Mouse (Mus musculus) lung, postnatal 4 days (tissue): ENCODE data around the gene Aasdh.

Experiments
- DNase-seq, 2 experiments: peaks; one replicate each; pipeline ENCODE4 v3.0.0; 2021

The Aasdh gene

DNA sequence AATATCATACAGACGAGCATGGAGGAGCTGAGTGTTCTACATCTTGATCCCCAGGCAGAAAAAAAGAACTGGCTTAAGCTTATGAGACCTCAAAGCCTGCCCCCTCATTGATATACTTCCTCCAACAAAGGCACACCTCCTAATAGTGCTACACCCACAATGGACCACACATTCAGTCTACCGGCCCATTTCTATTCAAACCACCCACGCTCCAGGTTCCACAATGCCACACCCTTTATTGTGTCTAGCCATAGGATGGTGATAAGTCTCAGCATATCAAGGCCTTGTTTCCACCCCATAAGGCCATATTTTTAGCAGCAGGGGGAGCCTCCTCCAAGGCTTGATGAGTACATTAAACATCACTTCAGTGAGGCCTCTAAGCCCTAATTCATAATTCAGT is 5.5 kb upstream of the Aasdh start:
- no peak for DNase-seq

DNA sequence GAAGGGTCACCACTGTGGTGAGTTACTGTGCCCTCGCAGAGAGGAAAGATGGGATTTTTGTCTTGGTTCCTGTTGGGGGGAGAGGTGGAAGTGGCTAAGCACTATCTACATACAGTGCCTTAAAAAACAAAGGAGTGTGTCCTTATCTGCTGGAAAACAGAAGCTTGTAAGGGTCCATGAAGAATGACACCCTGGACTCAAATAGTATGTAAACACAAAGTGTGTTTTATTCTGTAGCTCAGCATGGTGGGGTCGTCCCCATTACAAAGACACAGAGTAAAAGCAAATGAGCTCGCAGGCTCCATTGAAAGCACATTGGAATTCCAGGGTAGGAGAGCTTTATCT is 813 bp upstream of the Aasdh start:
- no peak for DNase-seq

DNA sequence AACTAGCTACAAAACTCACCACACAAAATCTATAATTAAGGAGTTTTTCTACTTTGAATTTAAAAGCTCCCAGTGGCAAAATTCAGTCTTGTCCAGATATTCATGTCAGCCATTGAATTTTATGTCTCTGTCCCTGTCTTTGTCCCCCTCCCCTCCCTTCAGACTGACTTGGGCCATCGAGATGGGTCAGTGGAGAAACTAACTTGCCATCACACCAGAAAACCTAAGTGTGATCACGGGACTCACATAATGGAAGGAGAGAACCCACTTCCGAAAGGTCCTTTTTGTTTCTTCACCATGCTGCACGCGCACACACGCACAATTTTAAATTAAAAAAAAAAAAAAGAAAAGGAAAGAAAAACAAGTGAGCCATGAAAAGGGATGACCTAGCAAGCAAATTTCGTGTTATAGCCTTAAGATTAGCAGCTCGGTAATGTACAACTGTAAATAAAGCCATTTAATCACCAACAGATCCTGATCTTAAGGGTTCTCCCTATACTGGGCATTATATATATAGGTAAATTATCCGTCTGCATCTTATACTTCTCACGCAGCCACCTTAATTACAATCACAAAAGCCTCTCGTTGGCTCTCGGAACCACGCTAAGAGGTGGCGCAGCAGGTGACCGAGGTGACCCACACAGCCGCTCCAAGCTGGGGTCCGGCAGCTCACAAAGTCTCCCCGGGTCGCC is 455 bp downstream of the Aasdh start:
- DNase-seq = peak in 1 of 2 experiments; percentile 7

DNA sequence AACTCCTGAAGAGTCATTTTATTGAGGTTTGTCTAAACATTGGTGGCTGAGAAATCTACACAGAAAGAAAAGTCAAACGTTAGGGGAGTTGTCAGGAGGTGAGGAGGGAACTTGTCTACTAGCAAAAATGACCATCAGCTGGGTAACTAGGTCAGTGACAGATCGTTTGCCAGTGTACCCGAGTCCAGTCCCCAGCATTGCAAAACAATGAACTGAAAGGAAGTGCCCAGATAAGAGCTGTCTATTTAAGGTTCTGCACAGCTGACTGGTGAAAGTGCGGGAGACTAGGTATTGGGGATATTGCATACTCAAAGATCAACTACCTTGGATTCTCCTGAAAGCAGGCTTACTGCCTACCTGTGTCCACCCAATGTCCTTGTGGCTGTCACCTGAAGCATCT is 3.2 kb downstream of the Aasdh start:
- DNase-seq = no peak

DNA sequence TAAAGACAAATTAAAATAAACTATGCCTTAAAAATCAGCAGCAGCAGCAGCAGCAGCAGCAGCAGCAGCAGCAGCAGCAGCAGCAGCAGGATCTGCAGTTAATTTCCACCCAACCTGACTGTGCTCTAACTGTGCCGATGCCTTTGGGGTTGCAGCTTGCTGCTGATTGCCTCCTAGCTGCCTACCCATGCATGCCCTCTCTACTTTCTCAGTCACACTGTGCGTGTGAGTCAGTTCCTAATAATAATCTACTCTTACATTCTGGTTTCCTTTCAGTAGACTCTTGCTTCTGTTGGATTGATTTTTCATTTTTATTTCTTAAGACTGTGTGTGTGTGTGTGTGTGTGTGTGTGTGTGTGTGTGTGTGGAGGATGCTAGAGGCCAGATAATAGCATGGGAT is 12.2 kb downstream of the Aasdh start:
- DNase-seq = no peak

DNA sequence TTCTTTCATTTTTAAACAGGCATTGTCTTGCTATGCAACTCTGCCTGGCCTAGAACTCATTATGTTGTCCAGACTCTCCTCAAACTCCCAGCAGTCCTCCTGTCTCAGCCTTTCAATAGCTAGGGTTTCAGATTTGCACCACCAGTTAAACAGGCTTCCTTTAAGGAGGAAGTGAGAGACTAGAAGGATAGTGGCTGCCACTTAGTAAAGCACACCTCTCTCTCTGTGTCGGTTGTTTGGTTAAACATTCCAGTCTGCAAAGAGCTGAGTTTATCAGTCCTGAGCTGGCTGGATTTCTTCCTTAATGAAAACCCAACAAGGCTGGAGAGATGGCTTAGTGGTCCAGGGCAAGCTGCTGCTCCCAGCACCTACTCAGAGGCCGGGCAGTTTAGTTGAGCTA is 12.7 kb downstream of the Aasdh start:
- no peak for DNase-seq

DNA sequence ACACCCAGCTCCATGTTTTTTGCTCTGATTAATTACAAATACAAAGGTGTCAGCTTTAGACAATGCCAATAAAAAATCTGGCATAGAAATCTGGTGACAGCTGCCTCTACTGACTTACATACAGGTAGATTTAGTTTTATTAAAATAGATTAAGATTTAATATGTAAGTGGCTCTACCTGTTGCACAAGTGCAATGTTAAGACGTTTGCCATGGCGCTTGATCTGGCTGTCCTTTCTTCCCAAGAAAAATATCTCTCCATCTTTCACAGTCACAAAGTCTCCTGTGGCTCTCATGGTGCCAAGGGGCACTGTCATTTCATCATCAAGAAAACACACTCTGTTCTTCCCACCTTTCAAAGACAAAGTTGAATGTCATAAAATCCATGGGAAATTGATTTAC is 18.3 kb downstream of the Aasdh start:
- no peak for DNase-seq

DNA sequence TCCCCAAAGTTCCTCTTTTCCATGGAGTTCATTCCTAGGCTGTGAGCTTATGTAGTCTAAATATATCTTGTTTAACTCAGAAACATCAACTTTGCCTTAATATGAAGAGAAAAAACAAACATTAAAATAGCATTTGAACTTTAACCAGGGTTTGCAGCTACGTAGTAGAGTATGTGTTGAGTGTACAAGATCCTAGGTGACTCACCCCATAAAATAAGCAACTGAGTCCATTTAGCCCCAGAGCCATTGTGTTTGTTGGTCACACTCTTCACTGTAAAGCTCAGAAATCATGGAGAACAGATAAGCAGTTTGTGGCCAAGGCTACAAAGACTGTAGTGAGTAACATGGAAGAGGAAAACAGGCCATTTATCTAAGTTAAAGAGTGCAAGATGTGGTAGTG is 21.2 kb downstream of the Aasdh start:
- DNase-seq = no peak

DNA sequence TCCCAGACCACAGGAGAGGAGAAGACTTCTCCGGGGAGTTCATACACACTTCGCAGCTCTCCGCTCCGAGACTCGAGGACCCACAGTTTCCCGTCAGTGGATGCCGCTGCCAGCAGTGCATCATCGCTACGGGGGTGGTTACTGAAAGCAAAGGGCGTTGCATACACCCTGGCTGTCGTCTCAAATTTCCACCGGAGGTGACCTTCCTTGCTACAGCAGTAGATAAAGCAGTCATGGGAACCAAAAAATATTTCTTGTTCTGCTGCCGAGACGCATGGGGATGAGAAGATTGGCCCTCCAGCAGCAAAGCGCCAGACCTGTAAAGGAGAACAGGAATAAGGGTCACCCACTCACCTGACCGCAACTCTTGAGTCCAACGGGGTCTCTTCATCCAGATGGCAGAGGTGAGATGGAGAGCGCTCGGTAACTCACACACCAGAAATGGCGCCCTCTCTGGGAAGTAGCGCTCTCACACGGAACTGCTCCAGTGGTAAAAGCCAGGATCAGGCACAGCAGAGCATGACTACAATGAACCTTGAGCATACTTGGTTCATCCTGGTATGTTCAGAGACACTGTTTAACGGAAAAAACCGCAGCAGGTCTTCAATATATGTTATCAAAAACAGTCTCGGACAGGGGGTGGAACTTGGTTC is 29.1 kb downstream of the Aasdh start:
- DNase-seq = no peak

DNA sequence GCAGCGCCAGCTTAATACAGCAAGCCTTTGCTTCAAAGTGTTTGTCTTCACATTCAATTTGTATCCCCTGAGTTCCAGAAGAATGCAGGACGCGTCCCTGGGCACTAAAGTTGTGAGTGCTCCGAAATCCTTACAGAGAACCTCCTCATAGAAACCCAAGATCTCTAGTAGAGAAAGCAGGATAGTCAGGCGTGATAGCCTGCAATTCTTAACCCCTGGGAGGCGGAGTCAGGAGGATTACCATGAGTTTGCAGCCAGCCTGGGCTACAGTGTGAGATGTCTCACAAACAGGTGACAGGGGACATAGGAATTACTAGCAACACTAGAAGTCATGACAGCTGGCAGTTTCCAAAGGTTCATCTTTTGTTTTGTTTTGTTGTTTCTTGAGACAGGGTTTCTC is 35.8 kb downstream of the Aasdh start:
- DNase-seq = no peak

DNA sequence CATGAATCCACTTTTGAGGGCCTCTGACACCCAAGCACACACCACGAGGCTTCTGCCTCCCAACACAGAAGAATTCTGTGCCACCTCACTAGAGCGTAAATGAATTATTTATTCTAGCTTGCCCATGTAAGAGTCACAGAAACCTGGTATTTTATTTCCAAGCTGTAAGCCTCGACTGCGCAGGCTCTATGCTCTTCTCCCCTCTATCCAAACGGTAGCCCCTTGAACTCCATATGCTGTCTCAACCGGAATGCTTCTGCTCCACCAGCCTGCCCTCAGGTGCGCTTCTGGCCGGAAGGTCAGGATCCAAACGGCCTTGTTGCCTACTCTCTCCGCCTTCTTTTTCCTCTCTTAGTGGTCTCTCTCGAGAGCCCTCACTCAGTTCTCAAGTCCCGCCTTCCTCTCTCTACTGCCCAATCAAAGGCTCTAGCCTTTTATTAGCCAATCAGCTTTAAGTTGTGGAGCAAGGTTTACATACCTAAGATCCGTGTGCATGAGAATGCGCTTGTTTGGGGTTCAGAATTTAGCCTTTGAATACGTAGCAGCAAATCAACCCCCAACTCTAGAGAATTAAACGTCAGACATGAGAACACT is 36.5 kb downstream of the Aasdh start:
- DNase-seq = peak in 1 of 2 experiments; percentile 60

DNA sequence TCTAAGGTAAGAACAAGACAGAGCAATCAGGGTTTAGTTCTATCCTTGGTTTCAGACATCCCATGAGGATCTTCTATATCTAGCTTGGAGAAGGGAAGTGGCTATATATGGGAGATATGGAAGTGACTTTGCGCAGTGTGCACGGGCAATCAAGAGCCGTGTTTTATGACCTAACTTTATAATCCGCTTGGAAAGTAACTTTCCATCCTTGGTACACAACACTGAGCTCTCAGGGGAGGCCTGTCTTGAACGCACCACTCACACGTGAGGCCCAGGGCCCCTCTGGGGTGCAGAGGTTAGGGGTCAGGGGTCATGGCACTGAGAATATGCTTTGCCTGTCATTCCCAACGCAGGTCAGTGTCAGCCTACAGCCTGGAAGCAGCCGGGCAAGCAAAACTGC is 38.5 kb downstream of the Aasdh start:
- DNase-seq = no peak

DNA sequence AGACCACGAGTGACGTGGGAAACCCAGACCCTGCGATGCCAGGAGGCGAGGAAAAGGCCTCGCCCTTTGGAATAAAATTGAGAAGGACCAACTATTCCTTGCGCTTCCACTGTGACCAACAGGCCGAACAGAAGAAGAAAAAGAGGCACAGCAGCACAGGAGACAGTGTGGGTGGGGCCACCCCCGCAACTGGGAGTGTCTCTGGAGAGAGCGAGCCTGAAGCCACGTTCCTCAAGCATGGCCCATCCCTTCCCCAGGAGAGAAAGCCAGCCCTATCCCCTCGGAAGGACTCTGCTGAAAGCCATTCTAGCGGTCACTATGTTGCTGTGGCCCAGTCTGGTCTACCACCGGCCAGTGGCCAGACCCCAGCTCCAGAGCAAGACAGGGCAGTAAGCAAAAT is 46.9 kb downstream of the Aasdh start:
- no peak for DNase-seq

DNA sequence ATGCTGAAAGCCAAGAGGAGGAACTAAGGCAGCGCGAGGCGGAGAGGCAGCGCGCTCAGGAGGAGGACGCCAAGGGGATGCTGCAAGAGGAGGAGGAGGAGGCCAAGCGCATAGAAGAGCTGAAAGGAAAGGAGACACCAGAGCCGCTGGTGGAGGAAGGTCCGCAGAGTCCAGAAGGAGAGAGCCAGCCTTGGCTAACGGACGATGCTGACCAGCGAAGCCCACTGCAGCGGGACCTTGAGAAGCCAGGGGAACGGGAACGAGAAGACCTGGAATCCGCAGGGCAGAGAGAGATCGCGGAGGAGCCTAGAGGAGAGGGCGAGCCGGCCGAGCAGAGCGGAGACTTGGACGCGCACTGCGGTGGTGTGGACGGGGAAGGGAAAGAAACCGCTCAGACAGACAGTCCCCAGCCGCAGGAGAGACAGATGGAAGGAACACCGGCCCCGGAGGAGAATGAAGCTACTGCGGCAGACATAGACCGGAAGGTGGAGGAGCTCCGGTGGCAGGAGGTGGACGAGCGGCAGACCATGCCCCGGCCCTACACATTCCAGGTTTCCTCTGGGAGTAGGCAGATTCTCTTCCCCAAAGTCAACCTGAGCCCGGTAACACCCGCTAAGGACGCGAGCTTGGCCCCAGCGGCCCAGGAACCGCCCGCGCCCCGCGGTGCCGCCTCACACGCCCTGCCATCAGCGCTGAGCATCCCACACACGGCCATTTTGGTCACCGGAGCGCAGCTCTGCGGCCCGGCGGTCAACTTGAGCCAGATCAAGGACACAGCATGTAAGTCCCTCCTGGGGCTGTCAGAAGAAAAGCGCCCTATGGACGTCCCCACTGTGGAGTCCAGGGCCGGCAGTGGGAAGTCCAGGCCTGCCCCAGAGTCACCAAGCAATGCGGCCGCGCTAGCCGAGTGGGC is 48.0 kb downstream of the Aasdh start:
- no peak for DNase-seq

DNA sequence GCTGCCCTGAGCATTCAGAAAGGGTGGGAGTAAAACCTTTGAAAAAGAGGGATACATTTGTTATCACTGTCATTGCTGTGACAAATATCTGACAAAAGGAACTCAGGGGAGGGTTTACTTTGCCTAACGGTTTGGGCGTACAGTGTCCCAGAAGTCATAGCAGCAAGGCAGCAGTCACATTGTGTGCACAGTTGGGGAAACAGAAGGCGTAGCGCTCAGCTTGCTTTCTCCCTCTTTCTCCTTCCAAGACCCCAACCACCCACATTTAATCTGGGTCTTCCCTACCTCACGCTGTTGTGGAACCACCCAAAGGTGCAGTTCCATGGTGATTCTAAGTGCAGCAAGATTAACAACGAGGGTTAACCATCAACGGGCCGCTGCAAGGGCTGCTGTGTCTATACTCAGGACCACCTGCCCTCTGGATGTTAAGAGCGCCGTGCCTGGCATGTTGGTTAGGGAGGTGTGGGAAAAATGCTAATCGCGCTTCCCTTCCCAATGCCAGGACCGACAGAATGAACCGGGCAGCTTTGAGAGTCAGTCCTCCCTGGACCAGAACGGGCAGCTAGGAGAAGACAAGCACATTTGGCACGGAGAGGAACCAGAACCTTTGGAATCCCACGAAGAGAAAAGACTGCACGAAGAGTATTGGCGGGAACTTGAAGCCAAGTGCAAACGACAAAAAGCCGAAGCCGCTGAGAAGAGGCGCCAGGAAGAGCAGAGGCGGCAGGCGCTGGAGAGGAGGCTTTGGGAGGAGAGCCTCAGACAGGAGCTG is 49.3 kb downstream of the Aasdh start:
- DNase-seq = no peak

DNA sequence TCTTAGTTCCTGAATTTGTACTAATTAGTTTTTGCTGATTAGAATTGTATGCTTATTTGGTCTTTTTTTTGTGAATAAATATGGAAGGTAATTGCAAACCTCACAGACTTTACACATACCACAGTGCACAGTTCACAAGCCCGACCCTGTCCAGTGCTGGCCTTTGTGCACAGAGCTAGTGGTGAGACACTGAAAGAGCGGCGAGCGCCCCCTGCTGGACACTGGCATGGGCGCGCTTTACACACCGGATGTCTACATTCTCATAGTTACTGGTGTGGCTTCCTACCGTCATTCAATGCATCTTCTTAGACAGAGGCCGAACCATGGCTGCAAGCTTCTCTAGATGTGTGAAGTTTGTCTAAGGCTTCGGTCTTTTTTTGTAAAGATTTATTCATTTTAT is 51.8 kb downstream of the Aasdh start:
- DNase-seq = peak; percentile 83 to 85

DNA sequence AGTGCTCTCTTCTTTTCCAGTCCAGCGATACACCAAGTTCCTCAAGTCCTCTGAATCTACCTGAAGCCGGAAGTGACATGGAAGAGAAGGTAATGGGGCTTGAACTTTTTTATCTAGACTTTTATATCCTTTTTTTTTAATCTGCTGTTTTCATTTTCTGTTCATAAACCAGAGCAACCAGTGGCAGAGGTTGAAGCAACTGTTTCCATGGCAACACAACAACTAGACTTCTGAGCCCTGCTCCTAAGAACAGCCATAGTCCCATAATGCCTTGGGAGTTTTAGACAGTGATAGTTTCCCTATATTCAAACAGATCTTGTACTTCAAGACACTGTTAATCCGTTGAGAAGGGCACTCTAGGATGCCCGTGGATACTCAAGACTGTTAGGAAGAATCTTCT is 54.0 kb downstream of the Aasdh start:
- DNase-seq = no peak

DNA sequence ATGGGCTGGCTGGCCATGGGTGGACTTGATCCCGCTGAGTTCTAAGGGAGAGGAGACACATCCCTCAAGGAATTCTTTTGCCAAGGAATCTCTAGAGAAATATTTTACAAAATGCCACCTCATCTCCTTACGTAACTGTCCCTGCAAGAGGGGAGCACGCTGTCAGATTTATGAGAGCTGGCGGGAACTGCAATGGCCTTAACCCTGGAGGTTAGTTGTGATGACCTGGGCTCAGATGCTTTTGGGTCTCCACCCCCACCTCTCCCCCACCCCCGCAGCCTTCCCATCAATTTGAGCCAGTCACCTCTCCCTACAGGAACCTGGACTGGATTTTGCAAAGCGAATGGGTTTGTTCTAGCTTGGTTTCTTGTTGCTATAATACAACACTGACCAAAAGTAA is 58.2 kb downstream of the Aasdh start:
- no peak for DNase-seq

DNA sequence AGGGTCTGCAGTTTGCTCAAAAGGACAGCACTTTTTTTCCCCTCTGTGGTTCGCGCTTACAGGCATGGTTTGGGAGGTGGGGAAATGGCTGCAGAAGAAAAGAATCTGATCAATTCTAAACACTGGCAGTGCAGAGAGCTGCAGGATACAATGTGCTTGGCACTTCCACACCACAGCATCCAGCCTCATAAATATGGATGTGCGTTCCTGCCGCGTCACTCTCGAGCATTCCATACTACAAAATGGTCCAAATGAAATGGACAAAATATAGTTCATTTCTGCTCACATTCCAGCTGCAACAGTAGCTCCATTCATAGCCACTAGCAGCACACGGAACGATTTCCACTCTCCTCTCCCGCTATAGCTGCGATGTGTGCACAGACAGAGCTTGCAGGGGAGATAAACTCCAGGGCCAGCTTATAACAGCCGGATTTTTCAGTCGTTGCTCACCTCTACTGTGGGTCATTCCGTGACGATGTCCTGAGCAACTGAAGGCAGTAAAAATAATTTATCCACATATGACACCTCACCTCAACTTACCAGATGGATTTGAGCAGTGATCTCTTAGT is 60.6 kb downstream of the Aasdh start:
- no peak for DNase-seq

DNA sequence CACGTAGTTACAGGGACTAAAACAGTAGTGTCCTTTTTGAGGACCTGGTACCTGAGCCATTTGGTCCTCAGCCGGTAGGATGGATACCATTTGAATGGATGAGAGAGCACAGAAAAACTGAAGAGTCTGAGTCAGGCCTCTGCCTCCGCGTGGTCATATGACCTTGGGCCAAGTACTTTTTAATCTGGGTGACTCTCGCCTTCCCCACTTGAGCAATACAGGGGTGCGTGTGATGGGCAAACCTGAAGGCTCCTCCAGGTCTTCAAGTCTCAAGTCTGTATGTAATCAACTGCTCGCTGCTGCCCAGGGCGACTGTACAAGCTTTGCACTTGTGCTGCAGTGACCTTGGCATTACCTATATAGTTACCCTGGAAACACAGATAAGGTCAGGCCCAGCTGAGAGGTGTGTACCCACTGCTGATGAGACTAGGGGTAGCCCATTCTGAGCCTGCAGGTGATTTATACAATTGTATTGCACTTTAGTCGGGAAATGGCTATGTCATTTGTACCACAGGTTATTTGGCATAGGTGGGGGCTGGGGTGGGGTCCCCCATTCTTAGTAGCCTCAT is 61.4 kb downstream of the Aasdh start:
- DNase-seq = no peak

DNA sequence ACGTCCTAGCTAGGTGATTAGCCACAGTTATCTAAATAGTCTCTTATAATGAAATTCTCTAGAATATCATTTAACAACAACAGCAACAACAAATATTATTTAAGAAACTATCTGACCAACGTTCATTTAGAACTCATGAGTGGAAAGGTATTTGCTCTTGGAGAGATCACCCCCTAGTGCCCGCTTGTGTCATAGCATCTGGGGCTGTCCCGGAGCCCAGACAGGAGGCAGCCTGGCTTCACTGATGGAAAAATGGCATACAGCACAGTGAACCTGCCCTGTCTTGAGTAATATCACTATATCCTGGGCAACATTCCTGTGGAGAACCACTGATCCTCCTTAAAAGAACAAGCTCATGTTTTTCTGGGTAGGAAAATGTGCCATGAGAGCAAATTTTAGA is 61.9 kb downstream of the Aasdh start:
- DNase-seq = peak; percentile 61 to 80

DNA sequence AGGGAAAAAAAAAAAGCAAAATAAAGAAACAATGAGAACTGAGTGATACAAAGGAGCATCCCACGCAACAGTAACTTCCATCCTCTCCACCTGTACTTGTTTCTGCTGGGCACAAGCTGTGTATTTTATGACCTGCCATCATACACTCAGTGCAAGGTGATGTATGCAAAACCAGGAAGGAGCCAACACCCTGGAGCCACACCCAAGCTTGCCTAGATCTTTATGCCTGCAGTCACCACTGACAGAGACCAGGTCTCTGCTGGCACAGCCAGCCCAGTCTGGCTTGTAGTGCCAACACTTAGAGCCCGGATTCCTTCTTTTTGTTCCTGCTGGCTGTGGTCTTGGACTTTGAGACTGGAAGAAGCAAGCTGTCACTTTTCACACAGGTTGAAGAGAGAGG is 63.5 kb downstream of the Aasdh start:
- no peak for DNase-seq
